Mouse (Mus musculus) erythroblast, adult 5-6 weeks (primary cell): ENCODE data around the gene Grik4. TPM values are rescaled to one million over a fixed set of nuclear protein-coding genes. Genes with fewer than 3 reads are reported as not detected.

Experiments used
- ATAC-seq: replicated peaks from 2 replicates; pipeline ENCODE4 v1.8.0; 2016; ENCODE audit warnings: moderate number of reproducible peaks, mild to moderate bottlenecking, moderate TSS enrichment, inconsistent platforms; ENCODE audit not compliant: poor library complexity, low FRiP score, severe bottlenecking
- total RNA-seq, 2 experiments: library from RNA; stranded (forward) in 1 of 2; stranded (reverse) in 1 of 2; fragments of 150-400 nt in 1 of 2; fragments of 200-764, 138-1000 nt in 1 of 2; gene quantifications; 2 replicates each; pipeline versions ENCODE4 v1.2.3 to v1.2.4; 2015 to 2017; ENCODE audit warnings: low replicate concordance in 2 of 2

Grik4 gene
- total RNA-seq, 2 experiments from 2014 or later = not detected

GRCm38 (mm10) chr9:42530221-42531152, 413.8 kb downstream of the Grik4 start:
- no peak for ATAC-seq

DNA sequence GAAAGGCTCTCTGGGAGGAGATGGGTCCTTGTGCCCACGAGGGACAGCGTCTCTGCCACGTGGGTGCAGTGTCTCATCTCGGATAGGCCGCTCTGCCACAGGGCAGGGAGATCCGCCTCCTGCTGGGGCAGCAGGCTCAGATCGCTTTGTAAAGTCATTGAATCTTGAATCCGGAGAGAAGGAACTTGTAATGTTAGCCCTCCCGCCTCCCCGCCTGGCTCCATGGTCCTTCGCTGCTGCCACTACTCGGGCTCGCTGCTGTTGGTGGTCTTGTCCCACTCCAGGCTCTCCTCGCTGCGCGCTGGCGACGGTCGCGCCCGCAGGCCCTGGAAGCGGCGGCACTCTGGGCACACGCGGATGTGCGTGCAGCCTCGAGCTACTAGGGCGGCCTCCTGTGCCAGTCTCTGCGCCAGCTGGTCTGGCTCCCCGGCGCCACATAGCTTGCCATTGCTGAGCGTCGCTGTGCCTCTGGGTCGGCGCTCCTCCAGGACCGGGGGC, 423.7 kb downstream of the Grik4 start:
- ATAC-seq = no peak

GRCm38 (mm10) chr9:42518163-42518562, 426.1 kb downstream of the Grik4 start:
- no peak for ATAC-seq

DNA sequence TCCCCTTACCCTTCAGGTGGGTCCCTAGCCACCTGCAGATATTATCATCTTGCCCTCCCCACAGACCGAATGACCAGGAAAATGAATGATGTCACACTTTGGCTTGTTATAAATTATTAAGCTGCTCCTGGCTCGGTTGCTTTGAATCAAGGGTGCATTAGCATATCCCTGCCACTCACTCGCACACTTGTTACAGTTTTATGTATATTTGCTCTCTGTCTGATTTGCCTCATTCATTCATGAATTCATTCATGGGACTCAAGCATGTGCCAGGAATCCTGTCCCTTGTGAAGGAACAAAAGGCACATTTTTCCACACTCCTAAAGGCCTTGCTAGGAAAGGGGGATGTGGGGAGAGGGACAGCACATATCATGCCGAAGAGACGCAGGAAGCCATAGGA, 431.1 kb downstream of the Grik4 start:
- ATAC-seq = no peak

DNA sequence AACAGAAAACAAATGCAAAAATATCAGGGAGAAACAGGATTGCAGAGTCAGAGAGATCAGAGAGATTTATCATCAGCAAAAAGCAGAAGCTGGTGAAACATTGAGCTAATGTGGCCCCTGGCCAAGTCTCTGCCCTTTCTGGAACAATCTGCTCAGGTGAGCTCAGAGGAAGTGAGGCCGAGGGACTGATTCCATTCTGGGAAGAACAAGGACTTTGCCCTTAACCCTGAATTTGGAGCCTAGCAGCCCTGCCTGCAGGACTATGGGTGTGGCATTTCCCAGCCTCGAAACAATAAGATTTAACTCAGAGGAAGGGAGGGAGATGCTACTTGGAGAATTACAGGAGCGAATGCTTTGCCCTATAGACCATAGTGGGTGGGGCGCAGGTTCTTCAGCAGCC, 432.0 kb downstream of the Grik4 start:
- ATAC-seq = no peak

DNA sequence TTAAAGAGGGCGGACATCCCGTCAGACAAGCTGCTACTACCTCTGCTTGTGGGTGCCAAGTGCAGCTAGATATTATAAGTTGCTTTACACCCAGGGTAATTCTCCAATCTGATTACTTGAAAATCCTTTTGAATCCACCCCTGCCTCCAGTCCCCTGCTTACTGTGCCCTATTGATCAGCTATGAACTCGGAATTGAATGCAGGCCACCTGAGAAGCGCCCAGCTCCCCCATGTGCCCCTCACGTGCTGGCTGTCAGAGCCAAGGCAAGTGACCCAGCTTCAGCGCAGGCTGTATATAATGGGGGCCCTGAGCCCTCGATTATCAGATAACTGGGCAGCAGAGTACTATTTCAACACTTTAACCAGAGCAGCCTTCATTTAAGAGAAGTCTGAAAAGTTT, 436.1 kb downstream of the Grik4 start:
- ATAC-seq = no peak

- no peak for ATAC-seq
Measured at GRCm38 (mm10) chr9:42507709-42508108, 436.6 kb downstream of the Grik4 start, which contains the start of gene Tbcel. TSS of gene Tbcel (minus strand) at chr9:42507809.

DNA sequence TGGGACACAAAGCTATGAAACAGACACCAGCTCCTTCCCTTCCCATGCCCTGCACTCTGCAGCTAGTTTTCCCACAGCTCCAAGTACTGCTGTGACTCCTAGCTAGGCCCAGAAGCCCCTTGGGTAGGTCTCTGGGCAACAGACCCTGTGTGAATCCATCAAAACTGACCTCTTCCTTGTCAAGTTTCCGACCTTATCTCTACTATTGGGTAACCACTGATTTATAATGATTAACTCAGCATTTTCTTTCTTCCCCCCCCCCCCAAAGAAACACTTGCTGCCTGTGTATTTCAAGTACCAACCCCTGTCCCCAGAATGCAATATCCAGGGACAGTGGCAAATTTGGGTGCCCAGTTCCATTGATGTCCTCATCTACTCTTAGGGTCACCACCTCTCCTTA, 437.3 kb downstream of the Grik4 start:
- ATAC-seq = no peak

- no peak for ATAC-seq
Measured at GRCm38 (mm10) chr9:42504971-42505510, 439.3 kb downstream of the Grik4 start.

GRCm38 (mm10) chr9:42504559-42504958, 439.7 kb downstream of the Grik4 start:
- no peak for ATAC-seq

GRCm38 (mm10) chr9:42503709-42504108, 440.6 kb downstream of the Grik4 start:
- no peak for ATAC-seq

DNA sequence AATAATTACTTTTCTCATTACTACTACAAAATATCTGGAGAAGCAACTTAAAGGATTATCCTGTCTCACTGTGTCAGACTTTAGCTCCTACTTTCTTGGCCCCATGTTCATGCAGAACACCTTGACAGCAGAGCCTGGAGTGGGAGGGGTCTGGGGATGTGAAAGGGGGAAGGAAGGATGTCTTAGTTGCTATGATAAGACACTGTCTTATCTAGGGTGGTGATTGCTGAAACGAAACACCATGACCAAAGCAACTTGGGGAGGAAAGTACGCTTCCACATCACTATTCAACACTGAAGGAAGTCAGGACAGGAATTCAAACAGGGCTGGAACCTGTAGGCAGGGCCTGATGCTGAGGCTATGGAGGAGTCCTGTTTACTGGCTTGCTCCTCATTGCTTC, 448.0 kb downstream of the Grik4 start:
- ATAC-seq = no peak

- ATAC-seq = no peak
Measured at GRCm38 (mm10) chr9:42491780-42492179, 452.5 kb downstream of the Grik4 start.

DNA sequence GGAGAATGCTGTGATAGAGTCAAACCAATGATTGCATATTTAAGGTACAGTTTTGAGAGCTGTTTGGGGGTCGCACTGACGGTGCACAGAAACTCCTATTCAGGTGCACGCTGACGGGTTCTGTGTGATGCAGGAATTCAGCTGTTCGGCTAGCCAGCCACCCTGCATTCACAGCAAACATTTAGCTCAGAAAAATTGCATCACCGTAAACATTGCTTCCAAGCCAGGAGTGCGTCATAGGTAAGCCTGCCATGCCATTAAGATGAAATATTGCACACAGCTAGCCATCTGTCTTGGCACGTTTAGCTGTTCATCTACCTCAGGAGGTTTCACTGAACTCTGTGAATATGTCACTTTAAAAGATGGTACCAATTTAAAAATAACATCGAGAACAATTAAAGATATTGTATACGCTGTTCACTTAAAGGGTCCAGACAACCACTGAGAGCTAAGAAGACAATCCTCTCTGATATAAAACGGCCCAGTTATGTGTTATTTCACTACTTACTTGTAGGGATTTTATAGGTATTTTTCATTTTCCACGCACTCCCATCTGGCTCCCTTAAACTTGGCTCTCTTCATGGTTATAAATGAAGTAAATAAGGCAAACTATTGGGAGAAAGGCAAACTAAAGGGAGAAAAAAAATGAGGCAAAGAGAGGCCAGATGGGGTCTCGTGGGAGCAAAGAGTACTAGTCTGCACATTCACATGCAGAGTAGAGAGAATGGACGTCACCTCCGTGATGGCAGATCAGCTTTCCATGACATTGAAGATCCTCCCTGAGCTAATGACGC, 453.5 kb downstream of the Grik4 start:
- ATAC-seq = no peak

- ATAC-seq = no peak
Measured at GRCm38 (mm10) chr9:42488071-42488470, 456.2 kb downstream of the Grik4 start.

- ATAC-seq = no peak
Measured at GRCm38 (mm10) chr9:42486913-42487312, 457.4 kb downstream of the Grik4 start.

DNA sequence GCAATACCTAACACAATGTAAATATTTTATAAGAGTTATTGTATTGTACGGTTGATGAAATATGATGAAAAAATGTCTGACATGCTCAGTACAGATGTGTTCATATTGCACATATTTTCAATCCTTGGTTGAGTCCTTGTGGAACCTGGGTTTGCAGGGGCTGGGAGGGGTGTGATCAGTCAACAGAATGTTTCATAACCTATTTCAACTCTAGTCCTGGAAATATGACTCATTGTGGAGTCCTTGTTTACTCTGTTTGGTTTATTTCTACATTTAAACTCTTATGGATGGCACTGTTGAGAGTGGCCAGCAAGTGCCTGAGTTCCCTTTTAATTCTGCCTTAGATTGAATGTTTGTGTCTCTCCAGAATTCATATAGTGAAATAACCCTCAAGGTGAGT, 459.6 kb downstream of the Grik4 start:
- ATAC-seq = no peak

DNA sequence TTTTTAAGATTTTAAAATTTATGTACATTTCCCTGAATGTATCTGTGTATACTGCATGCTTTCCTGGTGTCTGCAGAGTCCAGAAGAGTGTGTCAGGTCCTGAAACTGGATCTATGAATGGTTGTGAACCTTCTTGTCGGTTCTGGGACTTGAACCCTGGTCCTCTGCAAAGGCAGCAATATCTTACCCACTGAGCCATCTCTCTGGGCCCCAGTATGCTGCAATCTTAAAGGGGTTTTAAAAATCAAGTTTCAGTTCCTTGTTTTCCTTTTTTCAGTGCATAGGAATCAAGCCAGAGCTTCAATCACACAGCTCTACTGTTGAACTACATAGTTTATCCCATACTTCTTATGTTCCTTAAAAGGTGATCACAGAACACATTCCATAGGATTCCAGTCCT, 461.3 kb downstream of the Grik4 start:
- no peak for ATAC-seq

DNA sequence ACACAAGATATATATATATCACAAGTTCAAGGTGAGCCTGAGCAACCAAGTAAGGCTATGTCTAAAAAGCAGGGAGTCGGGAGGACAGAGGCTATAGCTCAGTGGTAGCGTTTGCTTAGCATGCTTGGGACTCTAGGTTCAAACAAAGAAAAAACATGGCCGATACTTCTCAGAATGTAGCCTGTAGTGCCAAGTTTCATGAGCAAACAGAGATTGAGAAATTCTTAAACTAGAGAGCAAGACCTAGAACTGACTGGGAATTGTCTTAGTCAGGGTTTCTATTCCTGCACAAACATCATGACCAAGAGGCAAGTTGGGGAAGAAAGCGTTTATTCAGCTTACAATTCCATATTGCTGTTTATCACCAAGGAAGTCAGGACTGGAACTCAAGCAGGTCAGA, 468.1 kb downstream of the Grik4 start:
- ATAC-seq = no peak

DNA sequence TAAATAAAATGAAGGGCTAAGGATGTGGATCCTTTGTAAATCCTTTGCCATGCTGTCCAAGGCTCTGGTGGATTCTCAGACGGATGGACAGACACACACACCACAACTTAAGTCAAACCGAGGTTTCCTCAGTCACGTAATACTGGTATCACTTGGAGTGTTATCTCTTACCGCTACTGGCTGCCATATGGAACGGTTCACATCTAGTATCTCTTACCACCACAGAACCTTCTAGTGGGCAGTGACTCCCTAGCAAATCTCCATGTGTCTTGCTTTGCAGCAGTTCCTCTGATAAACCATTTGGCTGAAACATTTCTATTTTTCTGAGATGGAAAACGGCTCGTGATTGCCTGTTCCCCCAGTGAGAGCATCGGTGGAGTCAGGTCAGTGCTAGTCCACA, 470.0 kb downstream of the Grik4 start:
- no peak for ATAC-seq
